Mouse (Mus musculus) cerebellum, postnatal 14 days (tissue): ENCODE measurements around the gene Filip1.

Experiments used
- DNase-seq, 2 experiments: peaks; one replicate each; pipeline ENCODE4 v3.0.0; 2021; ENCODE audit warnings: mixed read lengths in 2 of 2

Gene Filip1

GRCm38 (mm10) chr9:79979274-79979673 is 33.4 kb downstream of the Filip1 start:
- no peak for DNase-seq

DNA sequence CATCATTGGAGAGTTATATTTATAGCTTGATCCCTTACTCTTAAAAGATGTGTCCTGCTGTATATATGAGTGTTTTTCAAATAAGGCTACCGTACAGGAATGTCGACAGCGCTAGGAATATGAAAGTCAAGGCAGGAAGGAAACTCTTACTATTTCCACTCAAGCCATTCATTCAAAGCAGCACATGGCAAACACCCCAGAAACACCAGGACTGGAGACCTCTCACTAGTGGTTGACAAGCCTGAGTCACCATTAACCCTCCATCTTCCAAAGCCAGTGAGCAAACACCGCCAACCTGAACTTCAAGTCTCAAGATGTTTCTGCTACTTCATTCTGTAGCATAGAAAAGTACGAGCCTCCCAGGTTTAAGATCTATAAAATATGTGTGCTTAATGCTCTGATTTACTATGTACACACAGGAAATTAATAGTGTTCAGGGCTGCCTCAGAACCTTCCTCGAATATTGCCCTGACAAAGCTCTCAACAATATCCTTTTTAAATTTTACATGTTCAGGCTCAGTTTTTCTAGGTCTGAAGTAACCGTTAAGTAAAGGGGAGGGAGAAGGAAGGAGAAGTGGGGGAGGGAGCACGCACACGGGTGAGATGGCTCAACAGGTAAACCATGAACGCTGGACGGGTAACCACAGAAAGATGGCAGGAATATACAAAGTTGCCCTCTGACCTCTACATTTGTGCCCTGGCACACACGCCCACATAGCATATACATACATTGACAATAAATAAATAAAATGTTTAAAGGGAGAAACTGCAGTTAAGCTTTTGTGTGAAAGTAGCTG is 34.2 kb downstream of the Filip1 start:
- DNase-seq = no peak

DNA sequence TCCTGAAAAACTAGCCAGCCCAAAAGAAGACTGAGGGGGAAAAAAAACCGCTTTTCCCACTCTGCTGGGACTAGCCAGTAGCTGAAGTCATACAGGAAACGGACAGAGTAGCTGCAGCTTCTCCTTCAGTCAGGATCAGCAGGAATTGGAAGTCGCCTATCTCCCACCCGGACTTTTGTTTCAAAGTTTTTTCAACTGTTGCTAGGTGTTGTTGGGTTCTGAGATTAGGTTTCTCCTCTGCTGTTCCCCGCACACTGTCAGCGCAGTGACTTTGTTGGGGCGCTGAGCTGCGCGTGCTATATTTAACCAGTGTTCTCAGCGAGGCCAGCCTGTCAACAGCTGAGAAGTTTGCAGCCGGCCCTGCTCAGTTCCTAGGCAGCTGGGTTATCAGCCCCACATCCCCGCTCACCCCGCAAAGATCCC is 35.1 kb downstream of the Filip1 start:
- DNase-seq = no peak

GRCm38 (mm10) chr9:79976789-79977188 is 35.9 kb downstream of the Filip1 start:
- DNase-seq = no peak

DNA sequence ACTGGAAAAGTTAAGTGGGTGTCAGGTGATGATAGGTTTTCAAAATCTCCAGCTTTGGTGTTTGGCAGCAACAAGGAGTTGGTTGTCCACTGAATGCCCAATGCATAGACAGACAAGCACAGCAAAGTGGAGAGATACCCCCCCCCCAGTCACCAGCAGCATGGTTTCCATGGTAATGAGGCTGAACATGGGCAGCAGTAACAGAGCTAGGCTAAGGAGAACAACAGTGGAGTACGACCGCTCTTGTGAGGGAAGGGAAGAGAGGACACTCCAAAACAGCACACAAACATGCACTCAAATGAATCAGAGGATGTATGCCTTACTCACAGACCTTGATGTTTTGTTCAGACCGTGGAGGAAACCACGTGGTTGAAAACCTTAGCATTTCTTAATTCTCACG is 37.5 kb downstream of the Filip1 start:
- DNase-seq = no peak

GRCm38 (mm10) chr9:79973582-79973981 is 39.1 kb downstream of the Filip1 start:
- no peak for DNase-seq

GRCm38 (mm10) chr9:79972705-79973104 is 39.9 kb downstream of the Filip1 start:
- peak in 1 of 2 experiments; percentile 10 for DNase-seq

GRCm38 (mm10) chr9:79971619-79972018 is 41.0 kb downstream of the Filip1 start:
- DNase-seq = no peak

GRCm38 (mm10) chr9:79970659-79971118 is 42.0 kb downstream of the Filip1 start:
- no peak for DNase-seq

DNA sequence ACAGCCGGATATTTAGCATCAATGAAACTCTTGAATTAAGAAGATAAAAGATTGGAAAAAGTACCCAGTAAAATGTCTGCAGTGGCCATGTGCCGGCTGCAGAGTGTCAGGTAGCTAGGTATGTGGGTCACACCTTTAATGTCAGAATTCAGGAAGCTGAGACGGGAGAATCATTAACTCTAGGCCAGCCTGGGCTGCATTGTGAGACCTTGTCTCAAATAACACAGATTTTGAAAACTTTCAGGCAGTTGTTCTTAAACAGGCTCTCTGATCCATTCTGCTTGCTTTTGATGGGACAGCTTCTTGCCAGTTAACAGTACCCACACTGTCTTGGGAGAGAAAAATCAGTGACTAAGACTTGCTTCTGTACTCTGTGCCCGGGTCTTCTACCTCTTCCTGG is 43.1 kb downstream of the Filip1 start:
- DNase-seq = no peak

DNA sequence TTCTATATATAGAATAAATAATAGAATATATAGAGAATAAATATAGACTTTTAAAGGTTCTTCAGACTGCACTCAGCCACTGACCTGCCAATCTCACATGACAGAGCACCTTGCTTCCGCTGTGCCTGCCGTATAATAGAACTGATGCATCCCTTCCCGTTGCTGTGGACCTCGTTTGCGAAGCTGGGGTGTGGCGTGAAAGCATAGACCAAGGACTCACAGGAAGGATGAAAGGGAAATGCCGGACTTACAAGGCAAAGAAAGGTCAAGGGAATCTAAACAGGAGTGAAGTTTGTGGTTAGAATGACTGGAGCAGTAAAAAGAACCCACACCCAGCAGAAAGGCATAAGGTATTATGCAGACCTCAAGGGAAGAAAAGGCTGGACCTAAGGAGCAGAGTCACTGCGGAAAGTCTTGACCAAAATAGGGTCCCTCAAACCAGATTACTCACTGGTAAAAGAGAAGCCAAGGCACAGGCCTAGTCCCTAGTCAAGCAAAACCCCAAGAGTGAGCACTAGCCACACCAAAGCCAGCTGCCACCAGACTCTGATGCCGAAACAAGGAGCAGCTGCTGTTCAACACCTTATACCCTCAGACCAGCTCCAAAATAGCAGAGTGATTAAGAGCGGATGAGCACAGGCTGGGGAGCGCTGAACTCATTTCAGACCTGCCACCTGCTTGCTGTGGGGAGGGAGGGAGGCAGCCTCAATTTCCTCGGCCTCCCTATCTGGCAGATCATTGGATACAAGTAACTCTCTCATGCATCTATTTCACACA is 45.8 kb downstream of the Filip1 start:
- no peak for DNase-seq

DNA sequence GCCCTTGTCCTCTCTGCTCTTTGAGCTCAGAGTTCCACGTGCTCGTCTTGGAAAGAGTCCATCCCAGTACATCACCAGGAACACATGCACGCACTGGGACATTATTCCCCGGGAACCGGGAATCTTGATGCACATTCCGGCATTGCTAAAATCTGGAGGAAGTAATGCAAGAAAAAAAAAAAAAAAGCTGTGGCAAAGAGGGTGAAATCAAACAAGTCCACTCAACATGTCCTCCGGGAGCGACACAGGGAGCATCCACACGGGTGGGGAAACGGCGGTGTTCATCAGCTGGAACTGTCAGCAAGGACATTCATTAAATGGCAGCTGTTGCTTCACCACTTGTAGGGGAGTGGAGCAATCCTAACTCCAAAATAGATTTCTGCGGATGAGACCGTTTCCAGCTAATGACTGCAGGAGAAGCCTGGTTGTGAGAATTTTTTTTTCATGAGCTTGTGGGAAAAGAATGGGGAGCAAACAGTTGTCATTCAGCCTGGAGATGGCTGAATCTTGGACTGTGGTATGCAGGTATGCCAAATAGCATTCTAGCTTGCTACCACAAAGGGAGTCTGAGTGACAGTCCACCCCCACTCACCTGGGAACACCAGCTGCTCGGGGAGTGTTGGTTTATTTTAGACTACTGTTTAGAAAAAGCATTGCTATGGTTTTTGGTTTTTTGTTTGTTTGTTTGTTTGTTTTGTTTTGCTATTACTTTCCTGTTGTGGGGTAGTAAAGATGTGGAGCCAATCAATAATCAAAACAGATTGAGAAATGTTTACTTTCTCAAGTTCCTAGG is 46.9 kb downstream of the Filip1 start:
- DNase-seq = peak in 1 of 2 experiments; percentile 5

DNA sequence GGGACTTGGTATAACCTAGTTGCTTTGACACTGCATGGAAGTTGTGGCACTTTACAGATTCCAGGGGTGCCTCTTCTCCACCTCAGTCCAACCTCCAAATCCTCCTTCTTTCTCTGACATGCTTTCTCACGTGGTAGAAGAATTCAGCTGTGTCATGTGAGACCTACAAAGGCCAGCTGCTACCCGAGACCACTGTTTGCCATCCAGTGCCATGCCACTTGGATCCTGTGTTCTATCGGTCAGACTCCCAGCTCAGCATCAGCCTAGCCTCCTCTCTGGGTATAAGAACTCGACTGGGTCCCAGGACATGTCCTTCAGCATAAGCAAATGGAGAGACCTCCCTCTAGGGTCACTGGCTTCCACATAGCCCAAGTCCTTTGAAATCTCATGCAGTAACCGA is 47.6 kb downstream of the Filip1 start:
- DNase-seq = no peak

GRCm38 (mm10) chr9:79961630-79962285 is 50.9 kb downstream of the Filip1 start:
- DNase-seq = peak; percentile 18 to 40

- no peak for DNase-seq
Measured at GRCm38 (mm10) chr9:79960453-79960852, 52.2 kb downstream of the Filip1 start.

- DNase-seq = no peak
Measured at GRCm38 (mm10) chr9:79958395-79958794, 54.3 kb downstream of the Filip1 start.

DNA sequence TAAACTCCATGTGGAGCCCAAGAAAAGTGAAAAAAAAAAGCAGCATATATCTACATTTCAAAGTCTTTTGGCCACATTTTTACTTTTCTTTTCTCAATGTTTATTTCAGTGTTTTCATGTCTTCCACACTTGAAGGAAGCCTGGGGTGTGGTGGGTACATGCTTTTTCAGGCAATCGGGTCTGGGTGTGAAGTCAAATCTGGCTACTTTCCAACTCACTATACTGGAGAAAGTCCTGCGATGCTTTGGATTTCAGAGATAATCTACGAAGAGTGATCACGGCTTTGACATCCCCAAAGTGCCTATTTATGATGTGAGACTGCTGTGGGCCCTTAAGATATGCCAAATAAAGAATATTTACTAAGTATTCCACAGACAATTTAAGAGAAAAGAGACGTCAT is 57.7 kb downstream of the Filip1 start:
- no peak for DNase-seq

GRCm38 (mm10) chr9:79951984-79952383 is 60.7 kb downstream of the Filip1 start:
- DNase-seq = no peak

DNA sequence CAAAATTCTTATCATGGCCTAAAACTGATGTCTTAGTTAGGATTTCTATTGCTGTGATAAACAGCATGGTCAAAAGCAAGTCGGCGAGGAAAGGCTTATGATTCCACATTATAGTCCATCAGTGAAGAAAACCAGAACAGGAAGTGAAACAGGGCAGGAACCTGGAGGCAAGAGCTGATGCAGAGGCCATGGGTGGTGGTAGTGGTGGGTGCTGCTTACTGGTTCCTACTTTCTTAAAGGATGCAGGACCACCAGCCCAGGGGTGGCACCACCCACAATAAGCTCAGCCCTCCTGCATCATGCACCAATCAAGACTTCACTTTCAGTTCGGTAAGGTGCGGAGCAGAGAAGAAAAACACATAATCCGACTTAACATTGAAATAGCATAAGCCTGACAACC is 61.3 kb downstream of the Filip1 start:
- DNase-seq = no peak

DNA sequence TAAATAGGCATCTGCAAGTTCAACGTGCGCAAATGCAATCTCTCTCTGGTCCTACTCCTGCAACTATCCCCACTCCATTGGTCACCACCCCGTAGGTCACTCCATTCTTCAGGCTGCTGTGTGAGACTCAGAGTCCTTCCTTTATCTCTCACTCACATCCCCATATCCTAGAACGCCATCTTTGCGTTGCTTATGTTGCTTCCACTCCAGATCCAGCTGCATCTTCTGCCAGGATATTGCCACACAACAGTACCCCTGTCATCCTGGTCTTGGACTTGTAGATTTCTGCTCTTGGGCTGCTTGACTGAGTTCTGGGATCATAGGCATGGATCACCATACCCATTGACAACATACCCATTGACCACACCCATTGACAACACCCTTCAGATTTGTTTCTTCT is 62.0 kb downstream of the Filip1 start:
- no peak for DNase-seq

GRCm38 (mm10) chr9:79950038-79950437 is 62.6 kb downstream of the Filip1 start:
- no peak for DNase-seq

- DNase-seq = no peak
Measured at GRCm38 (mm10) chr9:79948376-79948775, 64.3 kb downstream of the Filip1 start.

DNA sequence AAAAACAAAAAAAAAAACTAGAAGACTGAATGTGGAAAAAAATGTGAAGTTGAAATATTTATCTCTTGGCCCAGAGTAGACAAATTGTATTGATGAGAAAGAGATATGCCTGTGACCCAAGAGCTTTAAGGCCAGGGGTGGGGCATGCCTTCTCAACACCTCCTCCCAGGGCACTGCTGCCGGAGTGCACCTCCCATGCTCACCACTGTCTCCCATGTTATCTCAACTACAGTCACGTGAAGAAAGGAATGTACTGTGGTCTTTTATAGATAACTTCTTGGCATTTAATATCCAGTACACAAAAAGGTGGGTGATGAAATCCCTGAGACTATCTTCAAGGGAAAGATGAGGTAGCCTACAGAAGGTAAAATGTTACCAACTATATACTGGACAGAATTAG is 64.7 kb downstream of the Filip1 start:
- DNase-seq = no peak
